Mouse (Mus musculus) frontal cortex, postnatal 36 days (tissue): ENCODE measurements at regions not wholly inside any gene's neighbourhood (a gene's known extent, or its start where the extent isn't known, plus 50 kb on each side); places are given as distances from the start of the nearest gene placed in this dataset.

Source experiments
- DNase-seq, 2 experiments: peaks; one replicate each; pipeline ENCODE4 v3.0.0; 2022; ENCODE audit warnings: low spot score in 2 of 2

GRCm38 (mm10) chr14:28773068-28773467, 244.9 kb upstream of the Lrtm1 start:
- no peak for DNase-seq

GRCm38 (mm10) chr14:28775686-28776085, 242.3 kb upstream of the Lrtm1 start:
- no peak for DNase-seq

- no peak for DNase-seq
Measured at GRCm38 (mm10) chr14:28777791-28778190, 240.2 kb upstream of the Lrtm1 start.

DNA sequence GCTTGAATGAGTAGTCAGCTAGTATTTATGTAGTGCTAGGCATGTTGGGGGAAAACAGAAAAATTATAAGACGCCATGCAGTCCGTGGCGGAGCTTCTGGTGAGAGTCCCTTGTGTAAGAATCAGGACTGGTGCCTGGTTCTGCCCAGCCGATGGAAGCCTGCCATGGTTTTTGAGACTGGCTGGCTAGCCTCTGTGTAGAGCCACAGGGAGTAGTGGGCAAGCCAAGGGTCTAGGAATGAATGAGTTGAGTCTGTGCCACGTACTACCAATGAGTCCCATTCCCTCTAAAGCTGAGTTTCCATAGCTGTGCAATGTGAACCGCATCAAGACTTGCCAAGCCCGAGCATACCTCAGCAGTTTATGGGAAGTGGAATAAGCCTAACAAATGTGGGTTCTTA, 236.3 kb upstream of the Lrtm1 start:
- peak; percentile 3 to 10 for DNase-seq

DNA sequence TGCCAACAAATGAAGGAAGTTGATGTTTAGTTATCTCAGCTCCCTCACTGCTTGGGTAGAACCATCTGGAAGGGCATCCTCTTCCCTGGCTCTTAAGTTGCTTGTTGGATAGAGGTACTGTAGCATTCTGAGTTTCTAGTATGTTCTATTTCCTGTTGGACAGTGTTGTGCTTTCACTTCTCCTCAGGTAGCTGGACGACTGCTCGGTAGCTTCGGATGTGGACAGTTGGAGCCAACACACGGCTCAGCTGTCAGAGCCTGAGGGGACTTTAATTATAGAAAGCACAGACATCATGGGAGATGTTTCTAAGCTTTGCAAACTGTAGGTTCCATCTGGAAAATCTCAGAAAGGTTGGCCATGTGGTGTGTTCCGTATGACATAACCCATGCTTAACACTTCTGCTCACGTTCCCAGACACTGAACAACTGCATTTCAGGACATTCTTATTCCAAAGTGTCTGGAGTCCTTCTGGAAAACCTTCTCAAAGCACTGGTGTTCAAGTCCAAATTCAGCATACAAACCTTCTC, 233.8 kb upstream of the Lrtm1 start:
- DNase-seq, result peak in 1 of 2 experiments; percentile 3

- DNase-seq, result no peak
Measured at GRCm38 (mm10) chr14:28798290-28798689, 219.7 kb upstream of the Lrtm1 start.

DNA sequence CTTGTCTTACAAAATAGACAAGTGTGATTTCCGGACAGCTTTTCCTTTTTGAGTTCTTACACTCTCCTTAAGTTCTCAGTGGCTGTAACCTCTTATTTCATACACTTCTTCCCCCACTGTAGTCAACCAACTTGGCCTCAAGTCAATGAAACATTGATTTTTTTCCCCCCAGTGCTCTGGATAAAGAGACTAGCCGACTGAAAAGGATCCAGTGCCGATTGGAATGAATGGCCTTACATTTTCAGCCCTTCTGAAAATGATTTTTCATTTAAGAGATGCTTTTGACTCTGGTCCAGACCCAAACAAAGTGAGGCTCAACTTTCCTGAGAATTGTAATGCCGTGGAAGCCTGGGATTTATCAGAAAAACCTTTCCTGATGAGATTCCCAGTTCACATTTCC, 216.3 kb upstream of the Lrtm1 start:
- no peak for DNase-seq

GRCm38 (mm10) chr14:28802126-28802525, 215.9 kb upstream of the Lrtm1 start:
- no peak for DNase-seq

- DNase-seq, result no peak
Measured at GRCm38 (mm10) chr14:28808094-28808493, 209.9 kb upstream of the Lrtm1 start.

DNA sequence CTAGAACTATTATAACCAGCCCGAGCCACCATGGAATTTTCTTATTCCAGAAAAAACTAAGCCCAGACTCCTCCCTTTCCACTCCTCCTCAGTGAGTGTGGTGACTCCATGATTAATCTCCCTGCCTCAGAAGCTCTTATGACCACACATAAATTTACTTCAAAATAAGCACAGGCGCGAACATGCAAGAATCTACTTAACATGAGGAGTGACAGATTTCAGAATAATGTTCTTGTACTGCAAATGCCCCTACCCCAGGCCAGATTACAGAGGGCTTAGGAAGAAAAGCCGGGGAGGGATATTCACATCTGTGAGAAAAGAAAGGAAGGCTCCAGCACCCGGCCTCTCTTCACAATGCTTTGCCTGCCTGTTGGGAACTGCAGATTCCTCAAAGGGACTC, 208.7 kb upstream of the Lrtm1 start:
- DNase-seq, result no peak

DNA sequence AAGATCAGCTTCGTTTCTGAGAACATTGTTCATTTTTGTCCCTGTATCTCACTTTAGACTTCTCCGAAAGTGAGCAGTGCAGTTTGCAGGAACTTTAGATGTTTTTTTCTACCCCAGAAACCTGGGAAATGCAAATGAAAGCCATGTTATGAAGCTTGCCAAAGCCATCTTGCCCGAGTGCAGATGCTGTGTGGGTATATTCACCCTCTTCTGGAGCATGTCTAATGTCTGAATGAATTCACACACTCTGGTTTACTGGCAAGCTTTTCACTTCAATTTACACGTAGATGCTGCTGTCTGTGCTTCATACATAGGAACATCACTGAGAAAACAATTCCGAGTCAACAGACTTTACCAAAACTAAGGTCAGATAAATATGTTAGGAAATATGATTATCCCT, 197.0 kb upstream of the Lrtm1 start:
- peak; percentile 7 to 45 for DNase-seq

- no peak for DNase-seq
Measured at GRCm38 (mm10) chr14:28827186-28827585, 190.8 kb upstream of the Lrtm1 start.

- DNase-seq, result no peak
Measured at GRCm38 (mm10) chr14:28837117-28837516, 180.9 kb upstream of the Lrtm1 start.

GRCm38 (mm10) chr14:28848831-28849590, 169.0 kb upstream of the Lrtm1 start:
- peak; percentile 2 to 11 for DNase-seq
